Mouse (Mus musculus): ENCODE measurements around the gene Ankk1. TPM values are rescaled to one million over a fixed set of nuclear protein-coding genes. Genes with fewer than 3 reads are reported as not detected.

The Ankk1 gene
- total and polyA plus RNA-seq, 3 experiments, result 0.13 to 0.52 (median 0.36) TPM

- Histone ChIP-seq H3K4me2 (ENCODE audit: insufficient read depth, low read depth, poor library complexity, severe bottlenecking) (no peak overlapping the region), H3K36me3 (replicated peaks in 1 of 2; ENCODE audit: control insufficient read depth in 1 of 2, insufficient read depth in 1 of 2, low read length in 1 of 2) (no peaks in the 10 kb centered on the region), H3K79me2 (replicated peaks; ENCODE audit: control insufficient read depth, extremely low read depth, insufficient read depth, poor library complexity, severe bottlenecking) (no peaks in the 10 kb centered on the region), H3K4me3 (replicated peaks in 1 of 3; ENCODE audit: low read depth in 2 of 3, low read length in 2 of 3, poor library complexity in 1 of 3) (no peak overlapping the region), H3K27ac (ENCODE audit: insufficient read depth, low read depth) (no peak overlapping the region), H3K4me1 (ENCODE audit: control insufficient read depth in 1 of 2, insufficient read depth in 2 of 2) (no peaks in the 10 kb centered on the region), H3K9ac (ENCODE audit: insufficient read depth, low read depth) (no peak overlapping the region), H3K9me3 (replicated peaks; ENCODE audit: low read length) (no peaks in the 10 kb centered on the region), H3K27me3 (replicated peaks) (no peaks in the 10 kb centered on the region)
- dilution Hi-C loops (cut with MboI; ENCODE audit: extremely low pct_ligation_motif_present, extremely low pct_unique_long_range_greater_than_20kb, low sequenced_read_pairs) (no loop called here), in situ Hi-C loops (cut with MboI; ENCODE audit: low pct_ligation_motif_present, low pct_unique_long_range_greater_than_20kb, low sequenced_read_pairs) (no loop called here)
- TF ChIP-seq MYC (IDR thresholded peaks at IDR 0.05; ENCODE audit: low read depth, low read length), result no peak
- no peak for TF ChIP-seq MEF2A (IDR thresholded peaks at IDR 0.05; ENCODE audit: borderline replicate concordance, low read depth, low read length)
- no peak for TF ChIP-seq SIN3A (IDR thresholded peaks at IDR 0.05; ENCODE audit: low read length)
- TF ChIP-seq ZNF384 (IDR thresholded peaks at IDR 0.05; ENCODE audit: low read depth, low read length), result no peak
- no peak for TF ChIP-seq PAX5 (IDR thresholded peaks at IDR 0.05; ENCODE audit: low read length)
- TF ChIP-seq USF2 (conservative IDR thresholded peaks at IDR 0.05; ENCODE audit: low read depth, low read length), result no peak
- no peak for TF ChIP-seq RAD21 (IDR thresholded peaks at IDR 0.05; ENCODE audit: low read depth, low read length)
- no peak for TF ChIP-seq RCOR1 (conservative IDR thresholded peaks at IDR 0.05; ENCODE audit: low read depth, low read length)
- TF ChIP-seq JUN (IDR thresholded peaks at IDR 0.05; ENCODE audit: insufficient read depth, low read depth, low read length), result no peak
- TF ChIP-seq E2F4 (IDR thresholded peaks at IDR 0.05; ENCODE audit: insufficient replicate concordance, low read depth, low read length), result no peak
- no peak for TF ChIP-seq KAT2A (IDR thresholded peaks at IDR 0.05; ENCODE audit: insufficient replicate concordance, low read length)
- TF ChIP-seq ELF1 (IDR thresholded peaks at IDR 0.05; ENCODE audit: low read depth, low read length), result no peak
- no peak for TF ChIP-seq NELFE (IDR thresholded peaks at IDR 0.05; ENCODE audit: low read depth, low read length)
- no peak for DNase-seq (ENCODE audit: extremely low read depth)
These were observed 42.8 kb downstream of the Ankk1 start for GRCm38 (mm10) chr9:49384041-49384440.

DNA sequence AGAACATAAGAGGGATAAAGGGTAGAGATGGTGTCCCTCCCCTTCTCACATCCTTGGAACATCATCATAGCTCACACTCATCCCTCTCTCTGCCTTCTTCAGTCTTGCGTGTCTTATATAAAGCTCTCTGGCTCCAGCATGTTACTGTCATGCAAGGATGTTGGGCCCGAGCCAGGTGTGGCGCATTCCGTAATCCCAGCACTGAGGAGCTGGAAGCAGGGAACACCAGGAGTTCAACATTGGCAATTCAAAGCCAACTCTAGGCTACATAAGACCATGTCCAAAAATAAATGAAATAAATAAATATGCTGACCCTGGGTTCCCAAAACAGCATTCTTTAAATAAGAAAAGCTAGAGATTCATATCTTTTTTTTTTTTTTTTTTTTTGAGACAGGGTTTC lies 46.9 kb downstream of the Ankk1 start:
- H3K4me3 ChIP-seq (replicated peaks in 1 of 3; ENCODE audit: low read depth in 2 of 3, low read length in 2 of 3, poor library complexity in 1 of 3), result no peak overlapping the region
- H3K27ac ChIP-seq (ENCODE audit: insufficient read depth, low read depth), result no peak overlapping the region
- no peak for DNase-seq (ENCODE audit: extremely low read depth)
- no peaks in the 10 kb centered on the region for H3K36me3 ChIP-seq (replicated peaks in 1 of 2; ENCODE audit: control insufficient read depth in 1 of 2, insufficient read depth in 1 of 2, low read length in 1 of 2)
- H3K79me2 ChIP-seq (replicated peaks; ENCODE audit: control insufficient read depth, extremely low read depth, insufficient read depth, poor library complexity, severe bottlenecking), result no peaks in the 10 kb centered on the region
- in situ Hi-C loops (cut with MboI; ENCODE audit: low pct_ligation_motif_present, low pct_unique_long_range_greater_than_20kb, low sequenced_read_pairs) (no loop called here), dilution Hi-C loops (cut with MboI; ENCODE audit: extremely low pct_ligation_motif_present, extremely low pct_unique_long_range_greater_than_20kb, low sequenced_read_pairs) (no loop called here)
- TF ChIP-seq MAZ (IDR thresholded peaks at IDR 0.05; ENCODE audit: low read depth, low read length) (no peak), POLR2AphosphoS2 (IDR thresholded peaks at IDR 0.05; ENCODE audit: low read depth, low read length) (no peak), GABPA (IDR thresholded peaks at IDR 0.05; ENCODE audit: insufficient replicate concordance, low read depth, low read length) (no peak), MXI1 (IDR thresholded peaks at IDR 0.05; ENCODE audit: low read depth, low read length) (no peak)
- no peak overlapping the region for H3K4me2 ChIP-seq (ENCODE audit: insufficient read depth, low read depth, poor library complexity, severe bottlenecking)
- H3K9ac ChIP-seq (ENCODE audit: insufficient read depth, low read depth), result no peak overlapping the region
- peaks cover 3% of the 10 kb centered on the region for H3K27me3 ChIP-seq (replicated peaks)
- H3K4me1 ChIP-seq (ENCODE audit: control insufficient read depth in 1 of 2, insufficient read depth in 2 of 2), result no peaks in the 10 kb centered on the region
- no peaks in the 10 kb centered on the region for H3K9me3 ChIP-seq (replicated peaks; ENCODE audit: low read length)

All from CH12.LX (cell line).